Mouse (Mus musculus): Measurements from ENCODE around the gene Pmvk.
A peak's percentile ranks its signal among the peaks of the same experiment; 100 is the strongest.

The Pmvk gene

GRCm38 (mm10) chr3:89481488-89481887 lies 27.1 kb downstream of the Pmvk start:
- DNase-seq (ENCODE audit: low spot score) = no peak

GRCm38 (mm10) chr3:89482249-89482648 lies 27.9 kb downstream of the Pmvk start:
- no peak for DNase-seq (ENCODE audit: low spot score)

- DNase-seq (ENCODE audit: low spot score) = no peak
These were observed 30.6 kb downstream of the Pmvk start for GRCm38 (mm10) chr3:89484766-89485524.

- no peak for DNase-seq (ENCODE audit: low spot score)
These were observed 31.8 kb downstream of the Pmvk start for GRCm38 (mm10) chr3:89486111-89486510.

GRCm38 (mm10) chr3:89486916-89487702 lies 32.8 kb downstream of the Pmvk start:
- no peak for DNase-seq (ENCODE audit: low spot score)

- DNase-seq (ENCODE audit: low spot score) = no peak
These were observed 36.4 kb downstream of the Pmvk start for GRCm38 (mm10) chr3:89490790-89491189.

GRCm38 (mm10) chr3:89491559-89491958 lies 37.2 kb downstream of the Pmvk start:
- no peak for DNase-seq (ENCODE audit: low spot score)

- DNase-seq (ENCODE audit: low spot score) = no peak
These were observed 38.4 kb downstream of the Pmvk start for GRCm38 (mm10) chr3:89492701-89493151.

GRCm38 (mm10) chr3:89494630-89495029 lies 40.3 kb downstream of the Pmvk start:
- no peak for DNase-seq (ENCODE audit: low spot score)

GRCm38 (mm10) chr3:89496366-89496765 lies 42.0 kb downstream of the Pmvk start:
- DNase-seq (ENCODE audit: low spot score) = no peak

GRCm38 (mm10) chr3:89499696-89500095 lies 45.4 kb downstream of the Pmvk start:
- no peak for DNase-seq (ENCODE audit: low spot score)

GRCm38 (mm10) chr3:89501486-89501885 lies 47.1 kb downstream of the Pmvk start:
- DNase-seq (ENCODE audit: low spot score) = no peak

GRCm38 (mm10) chr3:89502551-89502950 lies 48.2 kb downstream of the Pmvk start:
- no peak for DNase-seq (ENCODE audit: low spot score)

- no peak for DNase-seq (ENCODE audit: low spot score)
These were observed 53.7 kb downstream of the Pmvk start for GRCm38 (mm10) chr3:89508041-89508440.

GRCm38 (mm10) chr3:89510979-89511378 lies 56.6 kb downstream of the Pmvk start:
- DNase-seq (ENCODE audit: low spot score) = peak; percentile 51

GRCm38 (mm10) chr3:89511400-89511799 lies 57.1 kb downstream of the Pmvk start:
- DNase-seq (ENCODE audit: low spot score) = no peak

GRCm38 (mm10) chr3:89512225-89512624 lies 57.9 kb downstream of the Pmvk start:
- no peak for DNase-seq (ENCODE audit: low spot score)

GRCm38 (mm10) chr3:89515444-89515843 lies 61.1 kb downstream of the Pmvk start:
- DNase-seq (ENCODE audit: low spot score) = no peak

- no peak for DNase-seq (ENCODE audit: low spot score)
These were observed 62.0 kb downstream of the Pmvk start for GRCm38 (mm10) chr3:89516321-89516720.
